Mouse (Mus musculus) c-Kit-positive CD71-positive TER-119-negative erythroid progenitor cells, embryonic 14.5 days (primary cell): ENCODE results near the gene Utrn.

Experiments
- DNase-seq: peaks from one replicate; pipeline ENCODE4 v3.0.0-alpha.2; 2013; ENCODE audit warnings: low read depth

Utrn gene

GRCm38 (mm10) chr10:12798248-12798647, 70.9 kb downstream of the Utrn start:
- no peak for DNase-seq

- no peak for DNase-seq
Measured at GRCm38 (mm10) chr10:12796510-12796840, 72.7 kb downstream of the Utrn start.

GRCm38 (mm10) chr10:12795796-12796509, 73.2 kb downstream of the Utrn start:
- DNase-seq, result no peak

- no peak for DNase-seq
Measured at GRCm38 (mm10) chr10:12792049-12792448, 77.1 kb downstream of the Utrn start.

GRCm38 (mm10) chr10:12790881-12791280, 78.3 kb downstream of the Utrn start:
- DNase-seq, result no peak

- no peak for DNase-seq
Measured at GRCm38 (mm10) chr10:12788529-12788928, 80.6 kb downstream of the Utrn start.

GRCm38 (mm10) chr10:12787965-12788364, 81.2 kb downstream of the Utrn start:
- DNase-seq, result no peak

GRCm38 (mm10) chr10:12785299-12785698, 83.9 kb downstream of the Utrn start:
- DNase-seq, result no peak

- no peak for DNase-seq
Measured at GRCm38 (mm10) chr10:12781381-12781907, 87.7 kb downstream of the Utrn start.

- DNase-seq, result no peak
Measured at GRCm38 (mm10) chr10:12773178-12773577, 96.0 kb downstream of the Utrn start.

GRCm38 (mm10) chr10:12771511-12771910, 97.7 kb downstream of the Utrn start:
- no peak for DNase-seq

GRCm38 (mm10) chr10:12762668-12763067, 106.5 kb downstream of the Utrn start:
- DNase-seq, result no peak

GRCm38 (mm10) chr10:12758702-12758988, 110.5 kb downstream of the Utrn start:
- DNase-seq, result no peak

GRCm38 (mm10) chr10:12757943-12758701, 111.0 kb downstream of the Utrn start:
- DNase-seq, result no peak

GRCm38 (mm10) chr10:12756692-12757091, 112.5 kb downstream of the Utrn start:
- DNase-seq, result no peak

GRCm38 (mm10) chr10:12754911-12755310, 114.3 kb downstream of the Utrn start:
- no peak for DNase-seq

- DNase-seq, result no peak
Measured at GRCm38 (mm10) chr10:12754166-12754565, 115.0 kb downstream of the Utrn start.

- no peak for DNase-seq
Measured at GRCm38 (mm10) chr10:12743717-12744116, 125.4 kb downstream of the Utrn start.

GRCm38 (mm10) chr10:12739302-12739987, 129.7 kb downstream of the Utrn start:
- DNase-seq, result no peak

GRCm38 (mm10) chr10:12737926-12738325, 131.2 kb downstream of the Utrn start:
- no peak for DNase-seq

GRCm38 (mm10) chr10:12736861-12737835, 132.0 kb downstream of the Utrn start:
- DNase-seq, result no peak

- DNase-seq, result no peak
Measured at GRCm38 (mm10) chr10:12735695-12736094, 133.5 kb downstream of the Utrn start.
